Mouse (Mus musculus): Measurements from ENCODE around the gene Gm8909. TPM values are rescaled to one million over a fixed set of nuclear protein-coding genes. Genes with fewer than 3 reads are reported as not detected.
"Not testable (repeated sequence)": the region's sequence is repeated elsewhere in the genome, so short reads cannot be mapped to it uniquely, and the experiment has no call there.

Gene Gm8909
- polyA plus RNA-seq, 1 experiment from 2014 or later: not detected

DNA sequence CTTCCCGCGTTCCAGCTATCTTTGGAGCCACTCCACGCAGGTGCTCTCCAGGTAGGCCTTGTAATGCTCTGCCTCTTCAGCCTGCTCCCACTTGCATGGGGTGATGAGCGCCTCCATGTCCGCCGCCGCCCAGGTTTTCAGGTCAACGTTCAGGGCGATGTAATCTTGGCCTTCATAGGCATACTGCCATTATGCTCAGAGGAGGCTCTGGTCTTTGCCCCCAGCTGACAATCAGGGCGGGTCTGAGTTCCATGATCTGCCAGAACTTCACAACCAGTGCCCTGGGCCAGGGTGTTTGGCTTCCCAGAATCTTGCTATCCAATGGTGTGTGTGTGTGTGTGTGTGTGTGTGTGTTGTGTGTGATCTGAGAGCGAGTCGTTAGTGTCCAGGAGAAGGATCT lies 13.9 kb upstream of the Gm8909 start:
- Histone ChIP-seq H3K36me3 (no peaks in the 10 kb centered on the region), H3K4me3 (no peak overlapping the region), H3K27ac (no peak overlapping the region), H3K4me1 (no peaks in the 10 kb centered on the region), H3K9me3 (replicated peaks) (no peaks in the 10 kb centered on the region), H3K4me2 (replicated peaks) (no peak overlapping the region), H3K27me3 (peaks cover 38% of the 10 kb centered on the region), H3K9ac (no peak overlapping the region)
- no peak for ATAC-seq (ENCODE audit: low FRiP score)
- 73% methylated on average over 12 of the region's 12 CpGs for WGBS

DNA sequence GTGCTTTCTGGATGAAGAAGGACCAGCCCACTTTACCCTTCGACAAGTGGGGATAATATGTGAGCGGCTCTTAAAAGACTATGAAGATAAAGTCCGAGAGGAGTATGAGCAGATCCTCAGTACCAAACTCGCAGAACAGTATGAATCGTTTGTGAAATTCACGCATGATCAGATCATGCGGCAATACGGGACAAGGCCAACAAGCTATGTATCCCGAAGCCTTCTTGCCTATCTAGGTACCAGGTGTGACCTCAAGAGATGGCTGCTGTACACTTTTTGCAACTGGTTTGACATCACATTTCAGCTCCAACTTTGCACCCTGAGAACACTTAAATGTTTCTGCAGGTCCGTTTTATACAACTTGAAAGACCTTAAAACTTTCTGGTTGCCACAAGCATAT lies 11.1 kb upstream of the Gm8909 start:
- peaks cover 35% of the 10 kb centered on the region for H3K27me3 ChIP-seq

DNA sequence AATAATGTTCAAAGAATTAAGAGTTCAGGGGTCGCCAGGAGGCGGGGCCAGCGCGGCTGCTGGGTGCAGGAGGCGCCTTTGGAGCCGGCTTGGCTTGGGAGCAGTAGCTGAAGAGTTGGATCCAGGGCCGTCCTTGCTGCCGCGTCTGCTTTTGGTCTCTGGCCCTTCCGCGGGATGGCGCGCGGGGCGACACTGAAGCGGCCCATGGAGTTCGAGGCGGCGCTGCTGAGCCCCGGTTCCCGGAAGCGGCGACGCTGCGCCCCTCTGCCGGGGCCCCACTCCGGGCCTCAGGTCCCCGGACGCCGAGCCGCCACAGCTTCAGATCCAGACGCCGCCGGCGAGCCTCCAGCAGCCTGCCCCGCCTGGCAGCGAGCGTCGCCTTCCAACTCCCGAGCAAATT lies 10.6 kb upstream of the Gm8909 start:
- H3K4me3 ChIP-seq: peak overlapping the region; percentile 35
- not testable (repeated sequence) for H3K9ac ChIP-seq; H3K36me3 ChIP-seq; H3K4me1 ChIP-seq; H3K9me3 ChIP-seq (replicated peaks); ATAC-seq (ENCODE audit: low FRiP score); H3K27ac ChIP-seq
- WGBS: under 1% methylated on average over 40 of the region's 40 CpGs
- H3K4me2 ChIP-seq (replicated peaks): peak overlapping the region; percentile 58
- peaks cover 35% of the 10 kb centered on the region for H3K27me3 ChIP-seq

More for the DNA sequence above, 11.1 kb upstream of the Gm8909 start:
- 12% methylated on average over 10 of the region's 10 CpGs for WGBS
- not testable (repeated sequence) for H3K27ac ChIP-seq; H3K36me3 ChIP-seq; H3K4me1 ChIP-seq; ATAC-seq (ENCODE audit: low FRiP score); H3K9ac ChIP-seq; H3K9me3 ChIP-seq (replicated peaks)
- H3K4me2 ChIP-seq (replicated peaks): peak overlapping the region; percentile 58
- peak overlapping the region; percentile 35 for H3K4me3 ChIP-seq

DNA sequence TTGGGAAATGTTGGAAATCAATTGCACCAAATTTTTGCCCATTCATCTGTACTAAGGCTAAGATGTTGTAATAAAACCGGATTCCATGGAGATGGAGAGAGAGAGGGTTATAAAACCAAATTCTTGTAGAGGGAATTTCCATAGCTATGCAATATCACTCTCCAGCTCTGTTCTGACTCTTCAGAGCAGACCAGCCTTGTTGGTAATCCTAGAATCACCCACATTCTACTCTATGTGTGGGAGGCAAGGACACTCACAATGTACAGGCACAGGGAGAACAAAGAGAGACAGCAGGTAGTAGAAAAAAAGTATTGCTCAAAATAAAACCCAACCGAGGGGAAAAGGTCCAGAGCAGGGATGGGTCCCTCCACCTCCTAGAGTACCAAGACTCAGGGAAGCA lies 7.8 kb upstream of the Gm8909 start:
- not testable (repeated sequence) for H3K4me3 ChIP-seq; H3K4me2 ChIP-seq (replicated peaks); H3K9ac ChIP-seq; H3K27ac ChIP-seq; ATAC-seq (ENCODE audit: low FRiP score); H3K36me3 ChIP-seq; H3K9me3 ChIP-seq (replicated peaks); H3K4me1 ChIP-seq
- WGBS: no CpG with 5 or more reads among the region's 2 CpGs
- peaks cover 19% of the 10 kb centered on the region for H3K27me3 ChIP-seq

DNA sequence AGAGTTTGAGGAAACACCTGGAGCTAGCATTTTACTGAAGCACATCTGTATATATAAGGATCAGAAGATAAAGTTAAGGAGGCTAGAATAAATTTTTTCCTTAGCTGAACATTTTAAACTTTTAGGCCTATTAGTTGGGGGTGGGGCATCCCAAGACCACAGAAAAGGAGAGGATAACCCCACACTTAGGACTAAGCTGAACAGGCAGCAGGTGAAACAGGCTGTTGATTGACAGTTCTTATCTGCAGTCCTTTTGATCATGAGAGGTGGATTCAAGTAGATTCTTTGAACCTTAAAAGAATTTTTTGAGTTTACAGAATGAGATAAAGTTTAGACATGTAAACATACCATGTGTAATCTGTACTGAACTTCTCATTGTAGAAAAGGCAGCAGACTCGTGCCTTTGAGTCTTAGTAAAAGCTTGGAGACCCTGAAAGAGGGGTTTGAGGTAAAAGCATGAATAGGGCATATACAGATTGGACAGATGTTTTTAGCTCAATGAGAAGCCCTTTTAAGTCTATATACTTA lies 2.0 kb upstream of the Gm8909 start:
- H3K4me1 ChIP-seq: no peaks in the 10 kb centered on the region
- no peak for ATAC-seq (ENCODE audit: low FRiP score)
- H3K27ac ChIP-seq: no peak overlapping the region
- no peak overlapping the region for H3K9ac ChIP-seq
- no peaks in the 10 kb centered on the region; the same call in 1 of the 2 replicates for H3K9me3 ChIP-seq (replicated peaks)
- H3K4me2 ChIP-seq (replicated peaks): no peak overlapping the region
- no peaks in the 10 kb centered on the region for H3K36me3 ChIP-seq
- peaks cover 51% of the 10 kb centered on the region for H3K27me3 ChIP-seq
- no peak overlapping the region for H3K4me3 ChIP-seq
- 51% methylated on average over 1 of the region's 1 CpGs for WGBS

DNA sequence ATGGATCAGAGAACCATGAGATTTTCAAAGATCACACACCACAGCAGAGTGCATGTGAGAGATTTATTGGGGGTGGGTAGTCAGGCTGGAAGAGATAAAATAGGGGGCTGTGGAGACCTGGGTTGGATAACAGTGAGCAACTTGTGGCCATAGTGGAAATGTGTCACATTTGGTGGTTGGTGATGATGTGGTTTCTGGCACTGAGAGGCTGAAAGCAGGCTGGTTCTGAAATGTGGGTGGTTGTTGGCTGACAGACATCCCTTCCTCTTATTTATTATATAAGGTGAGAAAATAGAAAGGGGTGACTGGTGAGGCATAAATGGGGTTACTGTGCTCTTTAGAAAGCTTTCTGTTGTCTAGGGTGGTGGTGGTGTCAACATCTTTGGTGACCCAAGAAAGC lies 1.4 kb upstream of the Gm8909 start:
- peaks cover 57% of the 10 kb centered on the region for H3K27me3 ChIP-seq
- H3K4me1 ChIP-seq: no peaks in the 10 kb centered on the region
- no peak overlapping the region for H3K27ac ChIP-seq

DNA sequence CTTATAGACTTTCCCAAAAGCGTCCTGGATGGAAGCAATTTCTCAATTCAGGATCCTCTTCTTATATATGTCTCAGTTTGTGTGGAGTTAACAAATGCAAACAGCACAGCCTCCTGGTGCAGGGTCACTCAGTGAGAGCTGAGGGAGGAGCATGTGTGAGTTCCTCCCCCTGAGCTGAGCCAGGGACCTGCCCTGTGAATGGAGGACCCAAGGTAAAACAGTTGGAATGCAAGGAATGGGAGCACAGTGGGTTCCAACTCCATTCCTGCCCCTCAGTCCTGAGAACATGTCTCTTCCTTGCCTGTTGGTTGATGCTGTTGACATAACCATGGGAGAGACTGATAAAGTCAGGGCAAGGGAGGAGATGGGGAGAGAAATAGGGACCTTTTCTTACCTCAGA lies 757 bp upstream of the Gm8909 start:
- ATAC-seq (ENCODE audit: low FRiP score); H3K9ac ChIP-seq; H3K4me3 ChIP-seq; H3K4me1 ChIP-seq; H3K4me2 ChIP-seq (replicated peaks); H3K36me3 ChIP-seq; H3K9me3 ChIP-seq (replicated peaks); H3K27ac ChIP-seq: not testable (repeated sequence)
- 54% methylated on average over 1 of the region's 1 CpGs for WGBS
- H3K27me3 ChIP-seq: peaks cover 63% of the 10 kb centered on the region

More for the DNA sequence above, 1.4 kb upstream of the Gm8909 start:
- Histone ChIP-seq H3K4me3 (no peak overlapping the region), H3K4me2 (replicated peaks) (no peak overlapping the region), H3K9me3 (replicated peaks) (no peaks in the 10 kb centered on the region; the same call in 1 of the 2 replicates), H3K36me3 (no peaks in the 10 kb centered on the region), H3K9ac (no peak overlapping the region)
- no peak for ATAC-seq (ENCODE audit: low FRiP score)

DNA sequence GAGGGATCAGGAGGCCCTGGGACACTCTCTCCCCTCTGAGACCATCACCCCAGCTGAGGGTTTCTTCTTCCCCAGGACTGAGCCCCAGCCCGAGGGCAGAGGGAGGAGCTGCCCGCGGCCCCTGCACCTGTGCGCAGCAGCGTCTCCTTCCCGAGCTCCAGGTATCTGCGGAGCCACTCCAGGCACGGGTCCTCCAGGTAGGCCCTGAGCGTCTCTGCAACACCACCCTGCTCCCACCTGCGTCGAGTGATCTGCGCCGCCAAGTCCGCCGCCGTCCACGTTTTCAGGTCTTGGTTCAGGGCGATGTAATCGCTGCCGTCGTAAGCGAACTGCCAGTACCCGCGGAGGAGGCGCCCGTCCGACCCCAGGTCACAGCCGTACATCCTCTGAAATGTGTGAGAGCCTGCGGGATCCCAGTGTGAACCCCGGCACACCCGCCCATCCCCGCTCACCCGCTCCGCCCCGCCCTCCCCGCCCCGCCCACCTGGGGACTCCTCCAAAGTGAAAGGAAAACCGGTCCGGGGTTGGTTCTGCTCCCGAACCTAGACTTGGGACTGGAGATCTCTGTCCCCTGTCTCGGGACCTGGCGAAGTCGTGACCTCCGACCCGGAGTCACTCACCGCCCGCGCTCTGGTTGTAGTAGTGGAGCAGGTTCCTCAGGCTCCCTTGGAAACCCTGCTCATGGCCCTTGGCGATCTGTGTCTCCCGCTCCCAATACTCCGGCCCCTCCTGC lies 865 bp downstream of the Gm8909 start:
- Histone ChIP-seq H3K4me2 (replicated peaks) (peak overlapping the region; percentile 35), H3K4me1 (no peaks in the 10 kb centered on the region), H3K27ac (no peak overlapping the region), H3K36me3 (no peaks in the 10 kb centered on the region), H3K4me3 (peak overlapping the region; percentile 21), H3K27me3 (peaks cover 79% of the 10 kb centered on the region), H3K9me3 (replicated peaks) (no peaks in the 10 kb centered on the region; the same call in 1 of the 2 replicates), H3K9ac (no peak overlapping the region)
- 1% methylated on average over 51 of the region's 51 CpGs for whole genome bisulfite sequencing
- no peak for ATAC-seq (ENCODE audit: low FRiP score)

DNA sequence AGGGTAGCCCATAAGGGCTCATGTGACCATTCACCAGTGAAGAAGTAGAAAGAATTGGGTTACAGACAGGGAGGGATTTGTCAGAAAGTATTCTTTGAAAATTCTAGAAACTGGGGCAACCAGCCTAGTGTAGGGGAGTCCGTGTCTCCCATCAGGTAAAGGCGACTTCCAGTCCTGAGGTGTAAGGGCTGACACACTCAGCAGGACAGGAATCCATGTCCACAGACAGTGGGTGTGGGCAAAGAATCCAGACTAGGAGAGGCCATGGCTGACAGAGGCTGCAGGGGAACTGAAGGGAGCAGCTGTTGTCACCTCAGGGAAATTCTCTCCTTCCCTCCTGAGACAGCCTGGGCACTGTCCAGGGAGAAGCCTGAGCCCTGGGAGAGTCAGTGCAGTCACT lies 1.4 kb downstream of the Gm8909 start:
- not testable (repeated sequence) for H3K27ac ChIP-seq; H3K4me3 ChIP-seq; H3K4me2 ChIP-seq (replicated peaks); H3K4me1 ChIP-seq; H3K9ac ChIP-seq; H3K9me3 ChIP-seq (replicated peaks); H3K36me3 ChIP-seq; ATAC-seq (ENCODE audit: low FRiP score)
- WGBS: 9% methylated on average over 2 of the region's 2 CpGs
- peaks cover 85% of the 10 kb centered on the region for H3K27me3 ChIP-seq

DNA sequence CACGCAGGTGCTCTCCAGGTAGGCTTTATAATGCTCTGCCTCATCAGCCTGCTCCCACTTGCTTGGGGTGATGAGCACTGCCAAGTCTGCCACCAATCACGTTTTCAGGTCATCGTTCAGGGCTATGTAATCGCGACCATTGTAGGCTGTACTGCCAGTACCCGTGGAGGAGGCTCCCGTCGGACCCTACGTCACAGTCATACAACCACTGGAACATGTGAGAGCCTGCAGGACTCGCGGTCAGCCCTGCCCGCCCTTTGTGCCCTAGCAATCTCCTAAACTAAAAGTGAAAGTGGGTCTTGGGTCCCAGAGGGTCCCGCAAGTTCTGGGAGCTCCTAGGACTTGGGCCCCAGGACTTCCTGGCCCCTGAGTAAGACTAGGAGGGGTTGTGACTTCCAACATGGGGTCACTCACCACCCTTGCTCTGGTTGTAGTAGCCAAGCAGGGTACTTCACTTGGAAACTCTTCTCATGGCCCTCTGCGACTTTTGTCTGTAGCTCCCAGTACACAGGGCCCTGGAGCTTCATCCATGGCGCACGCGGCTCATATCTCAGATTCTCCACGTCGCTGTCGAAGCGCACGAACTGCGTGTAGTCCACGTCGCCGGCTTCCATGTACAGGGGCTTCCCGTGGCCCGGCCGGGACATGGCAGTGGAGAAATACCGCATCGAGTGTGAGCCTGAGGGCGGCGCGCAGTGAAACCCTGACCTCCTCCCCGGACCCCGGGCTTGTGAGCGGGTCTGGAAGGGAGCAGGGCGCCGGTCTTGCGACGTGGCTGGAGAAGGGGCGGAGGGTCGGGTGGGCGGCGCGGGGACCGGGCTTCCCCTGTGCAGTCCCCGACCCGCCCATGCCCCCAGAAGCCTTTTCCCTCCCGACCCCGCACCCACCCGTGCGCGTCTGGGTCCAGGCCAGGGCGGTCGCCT lies 6.9 kb downstream of the Gm8909 start:
- 3% methylated on average over 51 of the region's 56 CpGs for WGBS
- Histone ChIP-seq H3K36me3 (no peaks in the 10 kb centered on the region), H3K4me1 (peaks cover 7% of the 10 kb centered on the region), H3K27ac (no peak overlapping the region), H3K9me3 (replicated peaks) (no peaks in the 10 kb centered on the region), H3K4me2 (replicated peaks) (peak overlapping the region; percentile 8; the same call in 1 of the 2 replicates), H3K9ac (no peak overlapping the region), H3K4me3 (no peak overlapping the region), H3K27me3 (peaks cover 90% of the 10 kb centered on the region)
- ATAC-seq (ENCODE audit: low FRiP score): no peak

DNA sequence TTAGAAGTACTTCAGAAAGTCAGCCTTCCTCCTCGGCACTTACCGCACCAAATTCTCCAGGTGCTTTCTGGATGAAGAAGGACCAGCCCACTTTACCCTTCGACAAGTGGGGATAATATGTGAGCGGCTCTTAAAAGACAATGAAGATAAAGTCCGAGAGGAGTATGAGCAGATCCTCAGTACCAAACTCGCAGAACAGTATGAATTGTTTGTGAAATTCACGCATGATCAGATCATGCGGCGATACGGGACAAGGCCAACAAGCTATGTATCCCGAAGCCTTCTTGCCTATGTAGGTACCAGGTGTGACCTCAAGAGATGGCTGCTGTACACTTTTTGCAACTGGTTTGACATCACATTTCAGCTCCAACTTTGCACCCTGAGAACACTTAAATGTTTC lies 10.1 kb downstream of the Gm8909 start:
- not testable (repeated sequence) for H3K4me1 ChIP-seq; H3K9me3 ChIP-seq (replicated peaks); ATAC-seq (ENCODE audit: low FRiP score); H3K9ac ChIP-seq; H3K4me3 ChIP-seq; H3K27ac ChIP-seq; H3K36me3 ChIP-seq
- Histone ChIP-seq H3K27me3 (peaks cover 89% of the 10 kb centered on the region), H3K4me2 (replicated peaks) (peak overlapping the region; percentile 53; the same call in 1 of the 2 replicates)
- 10% methylated on average over 11 of the region's 11 CpGs for WGBS

DNA sequence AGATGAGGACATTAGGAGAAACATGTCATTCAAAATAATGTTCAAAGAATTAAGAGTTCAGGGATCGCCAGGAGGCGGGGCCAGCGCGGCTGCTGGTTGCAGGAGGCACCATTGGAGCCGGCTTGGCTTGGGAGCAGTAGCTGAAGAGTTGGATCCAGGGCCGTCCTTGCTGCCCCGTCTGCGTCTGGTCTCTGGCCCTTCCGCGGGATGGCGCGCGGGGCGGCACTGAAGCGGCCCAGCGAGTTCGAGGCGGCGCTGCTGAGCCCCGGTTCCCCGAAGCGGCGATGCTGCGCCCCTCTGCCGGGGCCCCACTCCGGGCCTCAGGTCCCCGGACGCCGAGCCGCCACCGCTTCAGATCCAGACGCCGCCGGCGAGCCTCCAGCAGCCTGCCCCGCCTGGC lies 10.6 kb downstream of the Gm8909 start:
- not testable (repeated sequence) for ATAC-seq (ENCODE audit: low FRiP score); H3K36me3 ChIP-seq; H3K4me1 ChIP-seq; H3K9me3 ChIP-seq (replicated peaks); H3K27ac ChIP-seq
- 0 out of 2 replicates have a peak overlapping the region, but pooled peaks have one; percentile 18 for H3K9ac ChIP-seq
- WGBS: under 1% methylated on average over 34 of the region's 36 CpGs
- peaks cover 89% of the 10 kb centered on the region for H3K27me3 ChIP-seq
- H3K4me3 ChIP-seq: peak overlapping the region; percentile 27
- peak overlapping the region; percentile 53 for H3K4me2 ChIP-seq (replicated peaks)
